Mouse (Mus musculus) brain, embryonic 14.5 days (tissue): ENCODE results near the gene Ube2d3.

Experiments used
- CTCF ChIP-seq: fragments of 200-500 bp; IDR thresholded peaks from 2 replicates; pipeline ENCODE4 v1.5.1; 2012; ENCODE audit warnings: inconsistent platforms, mild to moderate bottlenecking, moderate library complexity, borderline replicate concordance; ENCODE audit not compliant: insufficient read depth, insufficient read length; ENCODE audit errors: extremely low read depth
- POLR2A ChIP-seq: fragments of 200-500 bp; IDR thresholded peaks from 2 replicates; pipeline ENCODE4 v1.6.1; 2012; ENCODE audit warnings: mild to moderate bottlenecking, inconsistent platforms, borderline replicate concordance; ENCODE audit not compliant: poor library complexity, insufficient read depth, insufficient read length, severe bottlenecking; ENCODE audit errors: extremely low read depth

GRCm38 (mm10) chr3:135476977-135477376, 39.0 kb downstream of the Ube2d3 start:
- TF ChIP-seq CTCF: no peak
- no peak for TF ChIP-seq POLR2A
